Mouse (Mus musculus): Measurements from ENCODE around the gene Sesn2. TPM values are rescaled to one million over a fixed set of nuclear protein-coding genes. Genes with fewer than 3 reads are reported as not detected.

Gene Sesn2
- total and polyA plus RNA-seq, 3 experiments, result 9.6 to 27.5 TPM; not detected in 1

GRCm38 (mm10) chr4:132484820-132485219 is 25.5 kb downstream of the Sesn2 start:
- H3K4me3 ChIP-seq (ENCODE audit: control insufficient read depth in 1 of 2, insufficient read depth in 1 of 2, low read depth in 2 of 2, low read length in 2 of 2), result no peak overlapping the region
- H3K9me3 ChIP-seq (replicated peaks; ENCODE audit: insufficient read depth, low read length), result no peaks in the 10 kb centered on the region
- no peaks in the 10 kb centered on the region for H3K36me3 ChIP-seq (ENCODE audit: control insufficient read depth in 1 of 2, insufficient read depth in 2 of 2, low read length in 2 of 2)
- TF ChIP-seq POLR2AphosphoS2 (IDR thresholded peaks at IDR 0.05; ENCODE audit: low read length) (no peak), CHD2 (IDR thresholded peaks at IDR 0.05; ENCODE audit: low read length) (no peak), MYC (IDR thresholded peaks at IDR 0.05; ENCODE audit: low read depth, low read length) (no peak), HCFC1 (IDR thresholded peaks at IDR 0.05; ENCODE audit: low read depth, low read length) (no peak), E2F4 (IDR thresholded peaks at IDR 0.05; ENCODE audit: borderline replicate concordance, low read depth, low read length) (no peak), MYB (IDR thresholded peaks at IDR 0.05; ENCODE audit: low read depth, low read length) (no peak), ZMIZ1 (IDR thresholded peaks at IDR 0.05; ENCODE audit: low read depth, low read length) (no peak), SIN3A (IDR thresholded peaks at IDR 0.05; ENCODE audit: low read length) (no peak), KAT2A (conservative IDR thresholded peaks at IDR 0.05; ENCODE audit: low read depth, low read length) (no peak), TCF12 (IDR thresholded peaks at IDR 0.05; ENCODE audit: low read depth, low read length) (no peak), RAD21 (IDR thresholded peaks at IDR 0.05; ENCODE audit: low read depth, low read length) (no peak)
- H3K79me2 ChIP-seq (ENCODE audit: control insufficient read depth, insufficient read depth, low read length, poor library complexity), result no peaks in the 10 kb centered on the region
- no peak for DNase-seq (ENCODE audit: low read depth, low spot score)
- H3K27me3 ChIP-seq (ENCODE audit: control insufficient read depth in 1 of 2, insufficient read depth in 2 of 2, low read length in 2 of 2), result no peaks in the 10 kb centered on the region
- H3K27ac ChIP-seq (ENCODE audit: control insufficient read depth, low read depth, low read length), result no peak overlapping the region
- no peak overlapping the region for H3K9ac ChIP-seq (ENCODE audit: control insufficient read depth, low read depth, low read length, poor library complexity, severe bottlenecking)
- H3K4me1 ChIP-seq (ENCODE audit: control insufficient read depth in 1 of 2, insufficient read depth in 2 of 2, low read length in 2 of 2), result no peaks in the 10 kb centered on the region

- Histone ChIP-seq H3K4me3 (ENCODE audit: control insufficient read depth in 1 of 2, insufficient read depth in 1 of 2, low read depth in 2 of 2, low read length in 2 of 2) (no peak overlapping the region), H3K36me3 (ENCODE audit: control insufficient read depth in 1 of 2, insufficient read depth in 2 of 2, low read length in 2 of 2) (no peaks in the 10 kb centered on the region), H3K27ac (ENCODE audit: control insufficient read depth, low read depth, low read length) (no peak overlapping the region), H3K9ac (ENCODE audit: control insufficient read depth, low read depth, low read length, poor library complexity, severe bottlenecking) (no peak overlapping the region), H3K9me3 (replicated peaks; ENCODE audit: insufficient read depth, low read length) (no peaks in the 10 kb centered on the region), H3K27me3 (ENCODE audit: control insufficient read depth in 1 of 2, insufficient read depth in 2 of 2, low read length in 2 of 2) (no peaks in the 10 kb centered on the region), H3K79me2 (ENCODE audit: control insufficient read depth, insufficient read depth, low read length, poor library complexity) (no peaks in the 10 kb centered on the region), H3K4me1 (ENCODE audit: control insufficient read depth in 1 of 2, insufficient read depth in 2 of 2, low read length in 2 of 2) (no peaks in the 10 kb centered on the region)
- DNase-seq (ENCODE audit: low read depth, low spot score), result no peak
- TF ChIP-seq NELFE (IDR thresholded peaks at IDR 0.05; ENCODE audit: low read depth, low read length), result no peak
- TF ChIP-seq UBTF (IDR thresholded peaks at IDR 0.05; ENCODE audit: borderline replicate concordance, insufficient read depth, low read depth, low read length), result no peak
- TF ChIP-seq ETS1 (IDR thresholded peaks at IDR 0.05; ENCODE audit: low read depth, low read length), result no peak
- no peak for TF ChIP-seq GATA1 (IDR thresholded peaks at IDR 0.05; ENCODE audit: low read depth, low read length)
- TF ChIP-seq HCFC1 (IDR thresholded peaks at IDR 0.05; ENCODE audit: low read depth, low read length), result no peak
- no peak for TF ChIP-seq SMC3 (IDR thresholded peaks at IDR 0.05; ENCODE audit: low read depth, low read length)
- TF ChIP-seq JUND (IDR thresholded peaks at IDR 0.05; ENCODE audit: low read depth, low read length), result no peak
- TF ChIP-seq RAD21 (IDR thresholded peaks at IDR 0.05; ENCODE audit: low read depth, low read length), result no peak
- TF ChIP-seq CHD2 (IDR thresholded peaks at IDR 0.05; ENCODE audit: low read length), result no peak
- no peak for TF ChIP-seq GABPA (IDR thresholded peaks at IDR 0.05; ENCODE audit: low read depth, low read length)
- no peak for TF ChIP-seq POLR2A (IDR thresholded peaks at IDR 0.05; ENCODE audit: control insufficient read depth in 1 of 2, insufficient read depth in 1 of 2, low read depth in 1 of 2, low read length in 2 of 2, poor library complexity in 1 of 2)
- TF ChIP-seq ELF1 (IDR thresholded peaks at IDR 0.05; ENCODE audit: low read depth, low read length), result no peak
- no peak for TF ChIP-seq TCF12 (IDR thresholded peaks at IDR 0.05; ENCODE audit: low read depth, low read length)
- TF ChIP-seq E2F4 (IDR thresholded peaks at IDR 0.05; ENCODE audit: borderline replicate concordance, low read depth, low read length), result no peak
Measured at GRCm38 (mm10) chr4:132484231-132484630, 26.1 kb downstream of the Sesn2 start.
